Mouse (Mus musculus): ENCODE data around the gene Sh3bp2.

The Sh3bp2 gene

GRCm38 (mm10) chr5:34526477-34526775 is 788 bp downstream of the Sh3bp2 start:
- in situ Hi-C loops (cut with MseI, MboI), result no loop called here

GRCm38 (mm10) chr5:34527352-34527751 is 1.7 kb downstream of the Sh3bp2 start:
- in situ Hi-C loops (cut with MseI, MboI), result no loop called here

DNA sequence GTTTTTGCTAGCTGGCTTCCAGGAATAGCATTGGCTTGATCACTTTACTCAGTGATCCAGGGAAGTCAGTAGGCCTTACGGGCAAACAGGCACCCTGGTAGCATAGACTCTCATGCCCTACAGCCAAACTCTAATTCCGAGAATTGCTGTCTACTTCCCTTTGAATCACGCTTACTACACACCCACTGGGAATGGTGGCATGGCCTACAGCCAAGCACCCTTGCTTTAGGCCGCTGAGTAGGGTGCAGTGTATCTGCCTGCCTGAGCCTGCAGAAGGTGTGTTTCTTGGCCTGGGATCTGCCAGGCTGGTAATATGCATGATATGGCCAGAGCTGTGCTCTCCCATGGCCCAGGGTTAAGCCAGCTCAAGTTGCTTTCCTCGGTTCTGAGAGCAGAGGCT is 3.1 kb downstream of the Sh3bp2 start:
- in situ Hi-C loops (cut with MseI, MboI), result no loop called here

DNA sequence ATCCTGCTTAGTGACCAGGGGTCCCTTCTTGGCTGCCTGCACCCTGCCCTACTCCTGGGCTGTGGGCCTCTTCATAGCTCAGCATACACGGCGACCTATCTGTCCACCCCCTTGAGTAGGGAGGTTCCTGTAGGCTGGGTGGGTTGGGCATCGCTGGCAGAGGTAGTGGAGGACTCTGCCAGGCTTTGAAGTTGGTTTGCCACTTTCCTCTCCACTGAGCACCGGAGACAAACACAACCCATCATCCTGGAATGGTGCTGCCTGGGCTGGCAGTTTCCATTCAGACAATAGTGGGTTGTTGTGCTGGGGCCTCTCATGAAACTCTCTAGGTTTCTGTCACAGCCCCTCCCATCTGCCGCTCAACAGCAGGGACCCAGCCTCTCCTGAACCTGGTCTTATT is 4.5 kb downstream of the Sh3bp2 start:
- in situ Hi-C loops (cut with MseI, MboI), result no loop called here

DNA sequence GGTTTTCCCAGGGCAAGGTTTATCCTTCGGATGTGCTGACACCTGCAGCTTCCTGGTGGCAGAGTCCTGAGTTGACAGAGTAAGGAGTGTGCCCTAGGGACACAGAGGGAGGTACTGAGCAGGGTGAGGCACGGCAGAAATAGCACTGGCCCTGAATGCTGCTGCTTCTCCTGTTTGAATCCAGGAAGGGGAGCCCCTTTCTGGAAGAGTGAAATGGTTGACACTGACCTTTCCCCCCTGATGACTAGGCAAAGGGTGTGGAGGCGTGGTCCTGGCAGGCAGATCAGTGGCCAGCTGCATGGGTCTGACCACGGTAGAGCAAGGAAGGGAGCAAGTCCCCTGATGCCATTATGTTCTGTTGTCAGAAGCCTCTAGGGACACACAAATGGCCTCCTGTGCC is 5.0 kb downstream of the Sh3bp2 start:
- in situ Hi-C loops (cut with MseI, MboI), result no loop called here

DNA sequence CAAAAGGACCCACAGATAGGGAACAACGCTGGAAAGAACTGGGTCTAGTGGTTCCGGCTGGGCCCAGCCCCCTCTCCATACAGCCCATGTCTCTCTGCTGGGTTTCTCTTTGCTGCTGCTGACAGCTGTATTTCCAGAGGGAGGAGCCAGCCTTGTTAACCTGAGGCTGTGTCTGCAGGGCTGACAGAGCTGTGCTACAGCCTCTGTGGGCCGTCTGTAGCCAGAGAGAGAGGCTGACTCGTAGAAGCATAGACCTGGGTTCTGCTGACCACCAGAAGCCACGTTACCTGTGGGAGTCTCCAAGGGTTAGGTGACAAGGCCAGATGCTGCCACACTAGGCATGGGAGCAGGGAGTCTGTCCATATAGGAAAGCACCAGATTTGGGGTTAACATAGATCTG is 7.4 kb downstream of the Sh3bp2 start:
- in situ Hi-C loops (cut with MseI, MboI), result no loop called here

GRCm38 (mm10) chr5:34533820-34534219 is 8.2 kb downstream of the Sh3bp2 start:
- in situ Hi-C loops (cut with MseI, MboI), result no loop called here

- in situ Hi-C loops (cut with MseI, MboI), result no loop called here
These were observed 9.3 kb downstream of the Sh3bp2 start for GRCm38 (mm10) chr5:34534776-34535581.

GRCm38 (mm10) chr5:34535831-34536230 is 10.2 kb downstream of the Sh3bp2 start:
- in situ Hi-C loops (cut with MseI, MboI), result no loop called here

GRCm38 (mm10) chr5:34538079-34538478 is 12.4 kb downstream of the Sh3bp2 start:
- in situ Hi-C loops (cut with MseI, MboI), result no loop called here

DNA sequence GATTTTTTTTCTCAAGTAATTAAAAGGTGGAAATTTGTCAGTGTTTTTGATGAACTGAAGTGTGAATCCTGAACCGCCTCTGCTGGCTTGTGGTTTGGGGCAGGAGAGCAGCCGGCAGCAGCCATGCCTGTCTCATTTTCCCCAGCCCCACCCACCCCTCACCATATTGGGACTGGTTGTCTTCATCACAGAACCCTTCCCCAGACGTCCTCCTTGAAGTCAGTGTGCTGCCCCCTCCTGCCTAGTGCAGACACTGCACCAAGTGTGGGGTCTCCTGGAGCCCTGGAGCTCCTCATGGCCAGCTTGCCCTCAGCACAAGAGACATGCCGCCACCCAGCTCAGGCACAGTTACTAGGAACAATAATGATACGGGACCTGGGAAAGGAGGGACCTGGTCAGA is 12.9 kb downstream of the Sh3bp2 start:
- in situ Hi-C loops (cut with MseI, MboI), result no loop called here

DNA sequence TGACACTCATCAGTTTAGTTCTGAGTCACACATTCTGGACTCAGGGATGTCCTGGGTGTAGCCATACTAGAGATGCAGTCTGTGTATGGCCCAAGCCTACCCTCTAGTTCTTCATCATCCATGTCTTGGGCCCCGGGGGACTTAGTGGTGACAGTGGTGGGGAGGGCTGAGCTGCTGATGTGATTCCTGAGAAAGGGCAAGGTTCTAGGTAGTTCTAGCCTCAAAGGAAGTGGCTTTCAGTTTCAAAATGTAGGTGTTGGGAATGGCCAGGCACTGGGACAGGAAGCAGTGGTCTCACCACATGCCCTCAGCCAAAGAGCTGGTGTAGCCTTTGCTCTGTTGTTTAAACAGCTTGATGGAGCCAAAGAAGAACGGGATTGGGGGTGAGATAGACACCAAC is 13.5 kb downstream of the Sh3bp2 start:
- in situ Hi-C loops (cut with MseI, MboI), result no loop called here

GRCm38 (mm10) chr5:34542166-34542565 is 16.5 kb downstream of the Sh3bp2 start:
- in situ Hi-C loops (cut with MseI, MboI), result loop anchor here (10.0 kb wide), 1 partner anchor 103 kb away; no protein-coding TSS in a partner anchor

DNA sequence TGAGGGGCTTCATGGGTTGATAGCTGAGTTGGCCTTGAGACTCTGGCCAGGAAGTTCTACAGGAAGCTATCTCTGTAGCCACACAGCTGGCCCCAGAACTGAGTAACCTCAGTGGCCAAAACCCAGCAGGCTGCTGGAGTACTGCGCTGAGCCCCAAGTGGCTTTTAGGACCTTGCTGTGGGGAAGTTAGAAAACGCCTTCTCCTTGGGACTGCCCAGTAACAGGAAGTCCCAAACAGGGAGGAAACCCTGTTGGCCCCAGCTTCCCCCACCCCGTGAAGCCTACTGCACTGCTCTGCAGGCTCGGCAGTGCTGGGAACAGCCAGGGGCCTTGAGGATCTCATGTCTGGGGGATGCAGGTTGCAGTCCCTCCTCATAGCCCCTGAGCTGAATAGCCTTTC is 17.5 kb downstream of the Sh3bp2 start:
- in situ Hi-C loops (cut with MseI, MboI), result loop anchor here (10.0 kb wide), 1 partner anchor 102 kb away; no protein-coding TSS in a partner anchor

DNA sequence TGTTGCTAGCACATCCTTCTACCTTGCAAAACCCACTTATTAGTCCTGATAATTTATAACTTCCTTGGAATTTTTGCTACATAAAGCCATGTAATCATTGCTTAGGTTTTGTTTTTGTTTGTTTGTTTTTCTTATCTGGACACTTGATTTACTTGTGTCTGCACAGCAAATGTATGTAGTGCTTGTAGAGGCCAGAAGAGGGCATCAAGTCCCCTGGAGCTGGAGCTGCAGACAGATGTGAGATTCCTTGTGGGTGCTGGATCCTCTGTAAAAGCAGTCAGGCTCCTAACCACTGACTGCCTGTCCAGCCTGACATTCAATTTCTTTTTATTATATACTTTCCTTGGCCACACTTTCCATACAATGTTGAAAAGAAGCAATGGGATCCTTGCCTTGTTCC is 21.8 kb downstream of the Sh3bp2 start:
- in situ Hi-C loops (cut with MseI, MboI), result loop anchor here (10.0 kb wide), 1 partner anchor 97 kb away; no protein-coding TSS in a partner anchor

GRCm38 (mm10) chr5:34549135-34549482 is 23.5 kb downstream of the Sh3bp2 start:
- in situ Hi-C loops (cut with MseI, MboI), result loop anchor here (10.0 kb wide), 1 partner anchor 96 kb away; no protein-coding TSS in a partner anchor

DNA sequence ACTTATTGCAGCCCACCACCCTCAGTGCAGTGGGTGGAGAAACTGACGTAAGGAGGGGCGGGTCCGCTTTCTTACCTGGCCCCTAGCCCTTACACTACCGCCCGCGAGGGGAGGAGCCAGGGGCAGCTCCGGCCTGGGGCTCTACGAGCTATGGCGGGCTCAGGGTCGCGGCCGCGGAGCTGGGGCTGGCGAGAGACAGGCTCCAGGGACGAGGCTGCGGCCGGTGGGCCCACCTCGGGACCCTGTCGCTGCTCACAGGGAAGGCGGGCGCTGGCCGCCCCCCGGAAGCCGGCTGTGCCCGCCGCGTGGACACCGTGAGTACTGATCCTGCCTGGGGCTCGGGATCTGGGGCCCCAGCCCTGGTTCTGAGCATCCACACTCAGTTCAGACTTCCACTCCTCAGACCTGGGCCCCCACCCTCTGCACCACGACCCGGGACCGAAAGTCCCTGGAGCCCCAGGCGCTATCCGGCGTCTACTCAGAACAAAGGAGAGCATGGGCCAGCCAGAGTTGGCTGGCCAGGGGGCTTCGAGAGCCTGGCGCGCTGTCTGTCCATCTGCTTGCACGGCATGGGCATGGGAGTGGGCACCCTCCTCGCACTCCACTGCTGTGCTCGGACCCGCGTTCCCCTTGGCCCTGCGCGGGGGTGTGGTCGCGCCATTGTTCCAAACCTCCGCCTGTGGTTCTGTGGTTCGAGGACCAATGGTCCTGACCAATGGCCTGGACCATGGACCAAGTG is 24.0 kb downstream of the Sh3bp2 start:
- in situ Hi-C loops (cut with MseI, MboI), result loop anchor here (10.0 kb wide), 1 partner anchor 95 kb away; no protein-coding TSS in a partner anchor

- in situ Hi-C loops (cut with MseI, MboI), result no loop called here
These were observed 24.6 kb downstream of the Sh3bp2 start for GRCm38 (mm10) chr5:34550251-34550650.

DNA sequence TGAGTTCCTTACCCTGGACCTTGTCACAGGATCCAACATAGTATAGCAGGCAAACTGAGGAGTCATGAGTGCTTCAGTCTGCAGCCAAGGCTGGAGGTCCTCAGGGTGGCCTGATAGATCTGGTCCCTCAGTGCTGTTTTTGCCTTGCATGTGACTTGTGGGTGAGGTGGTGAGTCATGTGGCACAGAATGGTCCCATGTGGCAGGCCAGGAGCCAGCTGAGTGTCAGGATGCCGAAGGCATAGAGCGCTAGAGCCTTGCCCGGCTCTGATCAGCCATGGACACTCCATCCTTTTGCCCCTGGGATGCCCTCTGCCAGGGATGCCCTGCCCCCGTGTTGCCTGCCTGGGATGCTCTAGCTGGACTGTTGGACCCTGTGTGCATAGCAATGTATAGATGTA is 26.2 kb downstream of the Sh3bp2 start:
- in situ Hi-C loops (cut with MseI, MboI), result no loop called here

DNA sequence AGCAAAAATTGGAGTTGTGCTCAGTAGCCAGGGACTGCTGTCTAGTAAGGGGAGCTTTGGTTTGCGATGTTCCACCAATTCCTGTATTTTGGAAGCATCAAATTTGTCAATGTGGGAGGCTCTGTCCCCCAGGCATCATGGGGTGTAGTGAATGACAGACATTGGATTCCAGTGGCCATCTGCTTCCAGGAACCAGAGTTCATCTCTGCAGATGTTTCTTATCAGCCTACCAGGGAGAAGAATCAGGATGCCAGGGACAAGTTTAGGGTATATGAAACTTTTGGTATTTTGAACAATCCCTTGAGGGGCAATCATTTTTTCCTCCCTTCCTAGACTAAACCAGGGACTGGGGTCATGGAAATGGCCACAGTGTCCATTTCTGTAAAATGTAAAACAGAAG is 38.2 kb downstream of the Sh3bp2 start:
- in situ Hi-C loops (cut with MseI, MboI), result no loop called here

DNA sequence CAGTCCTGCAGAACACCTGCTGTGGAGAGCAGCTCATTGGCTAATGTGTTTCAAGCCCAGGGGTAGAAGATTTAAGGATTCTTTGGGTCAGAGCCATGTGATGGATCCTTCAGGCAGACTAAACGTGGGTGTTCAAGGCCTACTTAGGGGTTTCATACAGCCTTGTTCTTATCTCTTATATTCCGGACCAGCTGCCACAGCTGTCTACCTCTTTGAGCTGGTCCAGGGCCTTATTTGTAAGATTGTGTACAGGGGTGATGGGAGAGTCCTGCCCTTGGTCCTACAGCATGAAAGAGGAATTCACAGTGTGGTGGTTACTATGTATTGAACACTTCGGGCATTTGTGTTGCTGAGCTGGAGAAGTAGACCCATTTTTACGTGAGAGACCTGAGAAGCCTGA is 38.7 kb downstream of the Sh3bp2 start:
- in situ Hi-C loops (cut with MseI, MboI), result no loop called here

DNA sequence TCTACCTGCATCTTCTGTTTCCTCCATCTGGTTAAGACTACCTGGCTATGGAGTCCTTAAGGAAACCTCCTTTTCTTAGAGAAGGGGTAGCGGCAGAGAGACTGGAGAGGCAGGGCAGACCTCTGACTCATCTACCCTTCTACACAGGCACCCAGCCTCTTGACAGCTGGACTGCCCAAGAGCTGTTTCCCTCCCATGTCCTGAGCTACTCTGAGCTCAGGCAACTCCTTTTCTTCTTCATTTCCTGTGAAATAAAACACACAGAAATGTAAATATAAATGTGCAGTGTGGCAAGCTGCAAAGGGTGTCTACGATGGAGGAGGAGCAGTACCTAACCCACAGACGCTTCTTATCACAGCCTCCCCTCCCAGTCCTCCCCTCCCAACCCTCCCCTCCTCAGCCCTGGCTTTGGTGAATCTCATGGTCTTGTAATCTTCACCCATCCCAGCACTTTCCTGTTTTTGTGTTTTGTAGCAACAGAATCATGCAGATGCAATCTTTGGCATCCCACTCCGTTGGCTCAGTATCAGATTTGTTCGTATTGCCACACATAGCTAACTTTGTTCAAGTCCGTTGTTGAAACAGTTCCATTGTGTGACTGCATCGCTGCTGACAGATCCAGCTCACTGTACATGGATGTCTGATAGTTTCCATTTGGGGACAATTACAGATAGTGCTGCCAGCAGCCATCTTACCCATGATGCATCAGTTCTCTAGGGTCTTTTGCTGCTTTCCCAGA is 40.1 kb downstream of the Sh3bp2 start:
- in situ Hi-C loops (cut with MseI, MboI), result no loop called here
